Mouse (Mus musculus) forebrain, postnatal 0 days (tissue): ENCODE data around the gene Gmcl1. TPM values are rescaled to one million over a fixed set of nuclear protein-coding genes. Genes with fewer than 3 reads are reported as not detected.

Experiments used
- ATAC-seq: fragments of 200-750 bp; cut with Nextera tagmentation; 2 replicates; pipeline ENCODE4 v1.8.0; 2017; ENCODE audit warnings: mild to moderate bottlenecking, moderate library complexity
- DNase-seq: peaks from one replicate; pipeline ENCODE4 v3.0.0-alpha.2; 2015
- H3K27ac ChIP-seq: fragments of 300-500 bp; sonication (generic); 2 replicates; pipeline ENCODE4 v1.5.1; 2014; ENCODE audit warnings: low read depth, mild to moderate bottlenecking, antibody characterized with exemption, low read length, moderate library complexity, mixed read lengths
- H3K27me3 ChIP-seq: fragments of 300-500 bp; sonication (generic); 2 replicates; pipeline ENCODE4 v1.6.1; 2014; ENCODE audit warnings: mild to moderate bottlenecking, low read length, mixed read lengths; ENCODE audit not compliant: insufficient read depth
- H3K36me3 ChIP-seq: fragments of 300-500 bp; sonication (generic); 2 replicates; pipeline ENCODE4 v1.6.1; 2014; ENCODE audit warnings: mild to moderate bottlenecking, moderate library complexity; ENCODE audit not compliant: insufficient read depth
- H3K4me1 ChIP-seq: fragments of 300-500 bp; sonication (generic); 2 replicates; pipeline ENCODE4 v1.6.1; 2014; ENCODE audit warnings: antibody characterized with exemption; ENCODE audit not compliant: insufficient read depth
- H3K4me2 ChIP-seq: fragments of 300-500 bp; sonication (generic); 2 replicates; pipeline ENCODE4 v1.6.1; 2014; ENCODE audit warnings: low read depth, mild to moderate bottlenecking, moderate library complexity
- H3K4me3 ChIP-seq: fragments of 300-500 bp; sonication (generic); 2 replicates; pipeline ENCODE4 v1.5.1; 2014; ENCODE audit warnings: low read depth, low read length, mixed read lengths
- H3K9ac ChIP-seq: fragments of 300-500 bp; sonication (generic); 2 replicates; pipeline ENCODE4 v1.6.1; 2014; ENCODE audit warnings: mild to moderate bottlenecking
- H3K9me3 ChIP-seq: fragments of 300-500 bp; sonication (generic); 2 replicates; pipeline ENCODE4 v1.6.1; 2016; ENCODE audit warnings: low read length
- CTCF ChIP-seq: sonication (generic); IDR thresholded peaks from 2 replicates; pipeline ENCODE4 v1.5.1; 2016; ENCODE audit warnings: antibody characterized with exemption, control low read depth, low read depth
- WGBS: fragments of 180-500 bp; shearing (Covaris S2); extraction: QIAGEN DNeasy Blood & Tissue Kit; methylation state at CpG from one replicate; pipeline ENCODE4 v1.1.7; 2014; 5-methylcytosine and 5-hydroxymethylcytosine counted together
- polyA plus RNA-seq: library from polyadenylated mRNA; unstranded; fragments of >200 nt; fragmentation: Nextera tagmentation; extraction: Ambion mirVana; gene quantifications from 2 replicates; pipeline ENCODE4 v1.2.1, GENCODE M21; 2015
- total RNA-seq: library from RNA; depleted of rRNA; stranded (reverse); fragments of >200 nt; gene quantifications from 2 replicates; pipeline ENCODE4 v1.2.3, GENCODE M21; 2014; rRNA removed

Gene Gmcl1
- 19.5 and 23.6 TPM in 2 replicates for total RNA-seq
- polyA plus RNA-seq, result 19.5 and 26.5 TPM in 2 replicates

DNA sequence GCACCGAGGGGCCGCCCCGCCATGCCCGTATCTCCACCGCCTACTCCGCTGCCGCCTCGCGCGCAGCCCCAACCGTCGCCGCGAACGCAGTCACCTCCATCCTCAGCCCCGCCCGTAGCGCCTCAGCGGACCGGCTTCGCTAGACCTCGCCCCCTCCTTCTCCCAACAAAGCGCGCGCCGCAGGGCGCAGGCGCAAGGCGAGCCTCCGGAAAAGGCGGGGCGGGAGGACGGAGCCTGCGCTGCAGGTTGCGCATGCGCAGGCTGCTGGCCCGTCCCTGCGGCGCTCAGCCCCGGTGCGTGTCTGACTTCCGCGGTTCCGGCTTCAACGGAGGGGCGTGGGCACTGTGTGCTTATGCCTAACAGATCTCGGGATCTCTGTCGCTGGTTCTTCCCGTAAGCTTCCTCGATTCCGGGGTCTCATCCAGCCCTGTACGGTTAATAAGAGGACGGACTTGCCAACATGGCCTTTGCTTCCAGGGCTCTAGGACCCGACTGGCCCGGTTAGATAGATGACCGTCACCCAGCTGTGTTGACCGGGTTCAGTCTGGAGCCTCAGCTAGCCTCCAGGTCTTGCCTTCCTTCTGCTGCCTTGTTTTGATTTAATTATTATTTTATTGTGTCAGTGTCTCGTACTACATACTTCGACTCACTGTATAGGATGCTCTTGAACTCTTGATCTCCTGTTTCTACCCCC lies at the start of gene Gmcl1:
Gene Gmcl1 (minus strand): TSS at position 201 of the 694 bp plus-strand sequence.
- no peaks in the 10 kb centered on the region for H3K36me3 ChIP-seq
- WGBS, result 1% methylated on average over 52 of the region's 59 CpGs

GRCm38 (mm10) chr6:86782342-86782741 lies 49.2 kb upstream of the Gmcl1 start:
- no peak overlapping the region for H3K4me2 ChIP-seq
- DNase-seq (no peak), ATAC-seq (no peak)
- H3K9me3 ChIP-seq, result no peaks in the 10 kb centered on the region
- H3K27me3 ChIP-seq, result no peaks in the 10 kb centered on the region; the same call in 1 of the 2 replicates
- H3K4me1 ChIP-seq, result no peaks in the 10 kb centered on the region
- no peak for TF ChIP-seq CTCF
- no peak overlapping the region for H3K4me3 ChIP-seq
- no peak overlapping the region for H3K9ac ChIP-seq
- H3K36me3 ChIP-seq, result no peaks in the 10 kb centered on the region
- no peak overlapping the region for H3K27ac ChIP-seq
- WGBS, result 96% methylated on average over 2 of the region's 3 CpGs

More for the DNA sequence above, at the start of gene Gmcl1:
- Histone ChIP-seq H3K9me3 (no peaks in the 10 kb centered on the region), H3K4me3 (peak within 1 kb of the TSS; percentile 93), H3K4me1 (peaks cover 15% of the 10 kb centered on the region), H3K9ac (peak within 1 kb of the TSS; percentile 90), H3K27ac (peak within 1 kb of the TSS; percentile 91), H3K4me2 (peak within 1 kb of the TSS; percentile 90), H3K27me3 (no peaks in the 10 kb centered on the region)
- DNase-seq (peak; percentile 99), ATAC-seq (peak; percentile 95)
- TF ChIP-seq CTCF, result no peak

- no peaks in the 10 kb centered on the region for H3K36me3 ChIP-seq
- H3K9me3 ChIP-seq, result no peaks in the 10 kb centered on the region
- H3K9ac ChIP-seq, result no peak overlapping the region
- WGBS, result 28% methylated on average over 2 of the region's 2 CpGs
- H3K4me1 ChIP-seq, result no peaks in the 10 kb centered on the region
- H3K4me3 ChIP-seq, result no peak overlapping the region
- ATAC-seq, result no peak
- H3K27ac ChIP-seq, result no peak overlapping the region
- no peak for TF ChIP-seq CTCF
- no peak for DNase-seq
- H3K27me3 ChIP-seq, result no peaks in the 10 kb centered on the region; the same call in 1 of the 2 replicates
- H3K4me2 ChIP-seq, result no peak overlapping the region
These were observed 48.3 kb upstream of the Gmcl1 start for GRCm38 (mm10) chr6:86781361-86781957.

- 89% methylated on average over 10 of the region's 10 CpGs for WGBS
- Histone ChIP-seq H3K9ac (no peak overlapping the region), H3K4me3 (no peak overlapping the region), H3K27ac (no peak overlapping the region), H3K4me2 (no peak overlapping the region), H3K27me3 (no peaks in the 10 kb centered on the region; the same call in 1 of the 2 replicates), H3K36me3 (no peaks in the 10 kb centered on the region), H3K9me3 (no peaks in the 10 kb centered on the region), H3K4me1 (no peaks in the 10 kb centered on the region)
- DNase-seq (no peak), ATAC-seq (no peak)
- no peak for TF ChIP-seq CTCF
These were observed 45.9 kb upstream of the Gmcl1 start for GRCm38 (mm10) chr6:86778910-86779594.

DNA sequence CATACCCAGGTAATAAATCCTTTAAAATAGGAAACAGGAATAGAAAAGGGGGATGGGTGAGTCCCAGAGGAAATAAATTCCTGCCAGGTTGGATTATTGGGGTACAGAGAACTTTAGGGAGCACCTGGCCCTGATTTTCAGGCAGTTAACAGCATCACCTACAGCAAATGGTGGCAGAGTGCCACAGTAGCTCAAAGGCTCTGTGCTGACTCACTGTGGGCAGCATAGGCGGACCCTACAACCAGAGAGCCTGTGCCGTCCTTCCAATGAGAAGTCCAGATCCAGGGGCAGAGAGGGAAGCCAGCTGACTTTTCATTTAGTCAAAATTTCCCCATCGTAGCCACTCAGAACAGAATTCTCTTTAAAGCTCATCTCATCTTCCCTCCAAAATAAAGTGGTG lies 44.0 kb upstream of the Gmcl1 start:
- Histone ChIP-seq H3K9ac (no peak overlapping the region), H3K9me3 (no peaks in the 10 kb centered on the region), H3K4me2 (no peak overlapping the region), H3K27ac (no peak overlapping the region), H3K4me1 (no peaks in the 10 kb centered on the region), H3K36me3 (no peaks in the 10 kb centered on the region), H3K4me3 (no peak overlapping the region), H3K27me3 (no peaks in the 10 kb centered on the region; the same call in 1 of the 2 replicates)
- 77% methylated on average over 3 of the region's 3 CpGs for WGBS
- ATAC-seq (no peak), DNase-seq (no peak)
- TF ChIP-seq CTCF, result no peak

- WGBS, result 59% methylated on average over 4 of the region's 4 CpGs
- H3K27me3 ChIP-seq, result no peaks in the 10 kb centered on the region; the same call in 1 of the 2 replicates
- no peaks in the 10 kb centered on the region for H3K36me3 ChIP-seq
- no peaks in the 10 kb centered on the region for H3K9me3 ChIP-seq
- ATAC-seq, result no peak
- no peak overlapping the region for H3K4me3 ChIP-seq
- no peak overlapping the region for H3K9ac ChIP-seq
- no peak overlapping the region for H3K4me2 ChIP-seq
- no peaks in the 10 kb centered on the region for H3K4me1 ChIP-seq
- peak; percentile 40; the same call in 1 of the 2 replicates for TF ChIP-seq CTCF
- peak; percentile 39 for DNase-seq
- H3K27ac ChIP-seq, result no peak overlapping the region
These were observed 43.5 kb upstream of the Gmcl1 start for GRCm38 (mm10) chr6:86776706-86777071.
